Mouse (Mus musculus) gonadal fat pad, adult 2 months (tissue): ENCODE data around the gene Gucy2g. TPM values are rescaled to one million over a fixed set of nuclear protein-coding genes. Genes with fewer than 3 reads are reported as not detected.

Experiments used
- DNase-seq: peaks from one replicate; pipeline ENCODE4 v3.0.0-alpha.2; 2012; ENCODE audit warnings: low read depth
- polyA plus RNA-seq: library from polyadenylated mRNA; depleted of rRNA; stranded (reverse); fragments of >200 nt; gene quantifications from 2 replicates; pipeline ENCODE4 v1.2.3, GENCODE M21; 2012; rRNA removed

Gucy2g gene
- 2.3 and 4.7 TPM in 2 replicates for polyA plus RNA-seq

- DNase-seq = no peak
Observed at GRCm38 (mm10) chr19:55241186-55241645, at the start of gene Gucy2g. Gene Gucy2g (minus strand): TSS chr19:55241236.

GRCm38 (mm10) chr19:55288974-55289373, 47.9 kb upstream of the Gucy2g start:
- no peak for DNase-seq

GRCm38 (mm10) chr19:55286034-55286433, 45.0 kb upstream of the Gucy2g start:
- no peak for DNase-seq

- DNase-seq = no peak
Observed at GRCm38 (mm10) chr19:55284093-55284492, 43.1 kb upstream of the Gucy2g start.

- DNase-seq = no peak
Observed at GRCm38 (mm10) chr19:55276770-55277169, 35.7 kb upstream of the Gucy2g start.

- DNase-seq = no peak
Observed at GRCm38 (mm10) chr19:55276100-55276499, 35.1 kb upstream of the Gucy2g start.

GRCm38 (mm10) chr19:55273340-55273739, 32.3 kb upstream of the Gucy2g start:
- DNase-seq = no peak

- DNase-seq = no peak
Observed at GRCm38 (mm10) chr19:55271448-55271847, 30.4 kb upstream of the Gucy2g start.

GRCm38 (mm10) chr19:55269051-55269450, 28.0 kb upstream of the Gucy2g start:
- DNase-seq = no peak

- no peak for DNase-seq
Observed at GRCm38 (mm10) chr19:55268150-55268549, 27.1 kb upstream of the Gucy2g start.

GRCm38 (mm10) chr19:55266786-55267185, 25.8 kb upstream of the Gucy2g start:
- DNase-seq = peak; percentile 97

GRCm38 (mm10) chr19:55265269-55265668, 24.2 kb upstream of the Gucy2g start:
- DNase-seq = no peak

- no peak for DNase-seq
Observed at GRCm38 (mm10) chr19:55260389-55261184, 19.6 kb upstream of the Gucy2g start.

- DNase-seq = no peak
Observed at GRCm38 (mm10) chr19:55258514-55258913, 17.5 kb upstream of the Gucy2g start.

GRCm38 (mm10) chr19:55257656-55258375, 16.8 kb upstream of the Gucy2g start:
- DNase-seq = peak; percentile 96

GRCm38 (mm10) chr19:55256156-55256555, 15.1 kb upstream of the Gucy2g start:
- no peak for DNase-seq

- DNase-seq = no peak
Observed at GRCm38 (mm10) chr19:55254513-55255016, 13.5 kb upstream of the Gucy2g start.

GRCm38 (mm10) chr19:55253570-55254441, 12.8 kb upstream of the Gucy2g start:
- no peak for DNase-seq

GRCm38 (mm10) chr19:55253239-55253569, 12.2 kb upstream of the Gucy2g start:
- no peak for DNase-seq

- no peak for DNase-seq
Observed at GRCm38 (mm10) chr19:55251383-55252124, 10.5 kb upstream of the Gucy2g start, which contains the start of gene Acsl5. Gene Acsl5 (plus strand): TSS chr19:55251938.

- DNase-seq = no peak
Observed at GRCm38 (mm10) chr19:55250451-55250850, 9.4 kb upstream of the Gucy2g start.
